Mouse (Mus musculus) myocyte (in vitro differentiated cells): Measurements from ENCODE around the gene N4bp2. TPM values are rescaled to one million over a fixed set of nuclear protein-coding genes. Genes with fewer than 3 reads are reported as not detected.
"Not testable (repeated sequence)": the region's sequence is repeated elsewhere in the genome, so short reads cannot be mapped to it uniquely, and the experiment has no call there.

Experiments used
- H3K27me3 ChIP-seq: one replicate; pipeline ENCODE4 v1.6.1; 2011; ENCODE audit not compliant: control insufficient read depth, insufficient read depth, insufficient read length
- H3K36me3 ChIP-seq: one replicate; pipeline ENCODE4 v1.6.1; 2011; ENCODE audit not compliant: control insufficient read depth, insufficient read depth
- H3K4me2 ChIP-seq: one replicate; pipeline ENCODE4 v1.6.1; 2011; ENCODE audit warnings: low read depth, control low read depth
- H3K4me3 ChIP-seq: one replicate; pipeline ENCODE4 v1.5.1; 2011; ENCODE audit warnings: mild to moderate bottlenecking, control low read depth, moderate library complexity
- H3K79me2 ChIP-seq: one replicate; pipeline ENCODE4 v1.6.1; 2011; ENCODE audit not compliant: control insufficient read depth, insufficient read depth
- H3ac ChIP-seq: one replicate; pipeline ENCODE4 v1.6.1; 2011; ENCODE audit not compliant: control insufficient read depth, insufficient read length
- CEBPB ChIP-seq: IDR thresholded peaks from 2 replicates; pipeline ENCODE4 v1.6.1; 2011; ENCODE audit warnings: mild to moderate bottlenecking, moderate library complexity; ENCODE audit not compliant: poor library complexity, insufficient read depth, severe bottlenecking
- E2F4 ChIP-seq: IDR thresholded peaks from one replicate; pipeline ENCODE4 v1.6.1; 2011; ENCODE audit warnings: mild to moderate bottlenecking, control low read depth, moderate library complexity; ENCODE audit not compliant: insufficient read depth
- MAX ChIP-seq: IDR thresholded peaks from one replicate; pipeline ENCODE4 v1.6.1; 2011; ENCODE audit warnings: low read depth, mild to moderate bottlenecking, control low read depth
- MYOD1 ChIP-seq, 3 experiments: IDR thresholded peaks; one replicate each; pipeline ENCODE4 v1.6.1; 2011; ENCODE audit warnings: control low read depth in 2 of 3, low read depth in 2 of 3, mild to moderate bottlenecking in 2 of 3, moderate library complexity in 1 of 3; ENCODE audit not compliant: insufficient read length in 2 of 3, control insufficient read depth in 1 of 3
- MYOG ChIP-seq, 3 experiments: IDR thresholded peaks; one replicate each; pipeline ENCODE4 v1.6.1; 2011; ENCODE audit warnings: control low read depth in 2 of 3, low read depth in 2 of 3, mild to moderate bottlenecking in 2 of 3; ENCODE audit not compliant: insufficient read length in 2 of 3, control insufficient read depth in 1 of 3, insufficient read depth in 1 of 3
- POLR2A ChIP-seq: IDR thresholded peaks from one replicate; pipeline ENCODE4 v1.6.1; 2011; ENCODE audit warnings: low read depth, mild to moderate bottlenecking, control low read depth, moderate library complexity; ENCODE audit not compliant: insufficient read length
- POLR2AphosphoS2 ChIP-seq: IDR thresholded peaks from one replicate; pipeline ENCODE4 v1.6.1; 2011; ENCODE audit warnings: low read depth, control low read depth; ENCODE audit not compliant: insufficient read length
- REST ChIP-seq: IDR thresholded peaks from one replicate; pipeline ENCODE4 v1.6.1; 2011; ENCODE audit warnings: mild to moderate bottlenecking, control low read depth, moderate library complexity; ENCODE audit not compliant: insufficient read depth, insufficient read length
- SRF ChIP-seq: IDR thresholded peaks from one replicate; pipeline ENCODE4 v1.6.1; 2011; ENCODE audit warnings: low read depth; ENCODE audit not compliant: control insufficient read depth, insufficient read length
- TCF12 ChIP-seq: IDR thresholded peaks from one replicate; pipeline ENCODE4 v1.6.1; 2011; ENCODE audit warnings: mild to moderate bottlenecking, control low read depth; ENCODE audit not compliant: poor library complexity, insufficient read depth, severe bottlenecking
- TCF3 ChIP-seq: IDR thresholded peaks from one replicate; pipeline ENCODE4 v1.6.1; 2011; ENCODE audit warnings: low read depth, control low read depth; ENCODE audit not compliant: insufficient read length
- USF1 ChIP-seq: IDR thresholded peaks from one replicate; pipeline ENCODE4 v1.6.1; 2011; ENCODE audit warnings: low read depth, mild to moderate bottlenecking, control low read depth, moderate library complexity
- polyA plus RNA-seq: library from polyadenylated mRNA; unstranded; fragments of >200 nt; fragmentation: generic; extraction: Trizol; gene quantifications from one replicate; pipeline ENCODE4 v1.2.1, GENCODE M21; 2012; ENCODE audit warnings: missing spikeins

N4bp2 gene
- polyA plus RNA-seq: 1.9 TPM

GRCm38 (mm10) chr5:65763088-65763915 is at the start of gene N4bp2:
Gene N4bp2 (plus strand): TSS chr5:65763521.
- peak within 1 kb of the TSS; percentile 66 for H3K4me2 ChIP-seq
- H3K27me3 ChIP-seq: no peaks in the 10 kb centered on the region
- TF ChIP-seq POLR2AphosphoS2: peak; percentile 26
- TF ChIP-seq MYOD1 (IDR thresholded peaks at IDR 0.05; ENCODE audit: control insufficient read depth in 1 of 3, insufficient read length in 2 of 3, low read depth in 2 of 3): no peak
- peak; percentile 26 for TF ChIP-seq POLR2A
- no peak for TF ChIP-seq MAX
- TF ChIP-seq USF1: no peak
- TF ChIP-seq TCF12: no peak
- no peak for TF ChIP-seq SRF
- no peak for TF ChIP-seq TCF3
- peak within 1 kb of the TSS; percentile 47 for H3K4me3 ChIP-seq
- no peaks in the 10 kb centered on the region for H3K79me2 ChIP-seq
- no peaks in the 10 kb centered on the region for H3K36me3 ChIP-seq
- peak within 1 kb of the TSS; percentile 98 for H3ac ChIP-seq

GRCm38 (mm10) chr5:65715084-65715483 is 48.2 kb upstream of the N4bp2 start:
- TF ChIP-seq MYOG (IDR thresholded peaks at IDR 0.05; ENCODE audit: control insufficient read depth in 1 of 3, insufficient read depth in 1 of 3, insufficient read length in 2 of 3, low read depth in 2 of 3) (no peak), SRF (no peak)
- Histone ChIP-seq H3K27me3 (no peaks in the 10 kb centered on the region), H3ac (no peak overlapping the region), H3K4me3 (no peak overlapping the region), H3K79me2 (no peaks in the 10 kb centered on the region), H3K4me2 (no peak overlapping the region), H3K36me3 (no peaks in the 10 kb centered on the region)

DNA sequence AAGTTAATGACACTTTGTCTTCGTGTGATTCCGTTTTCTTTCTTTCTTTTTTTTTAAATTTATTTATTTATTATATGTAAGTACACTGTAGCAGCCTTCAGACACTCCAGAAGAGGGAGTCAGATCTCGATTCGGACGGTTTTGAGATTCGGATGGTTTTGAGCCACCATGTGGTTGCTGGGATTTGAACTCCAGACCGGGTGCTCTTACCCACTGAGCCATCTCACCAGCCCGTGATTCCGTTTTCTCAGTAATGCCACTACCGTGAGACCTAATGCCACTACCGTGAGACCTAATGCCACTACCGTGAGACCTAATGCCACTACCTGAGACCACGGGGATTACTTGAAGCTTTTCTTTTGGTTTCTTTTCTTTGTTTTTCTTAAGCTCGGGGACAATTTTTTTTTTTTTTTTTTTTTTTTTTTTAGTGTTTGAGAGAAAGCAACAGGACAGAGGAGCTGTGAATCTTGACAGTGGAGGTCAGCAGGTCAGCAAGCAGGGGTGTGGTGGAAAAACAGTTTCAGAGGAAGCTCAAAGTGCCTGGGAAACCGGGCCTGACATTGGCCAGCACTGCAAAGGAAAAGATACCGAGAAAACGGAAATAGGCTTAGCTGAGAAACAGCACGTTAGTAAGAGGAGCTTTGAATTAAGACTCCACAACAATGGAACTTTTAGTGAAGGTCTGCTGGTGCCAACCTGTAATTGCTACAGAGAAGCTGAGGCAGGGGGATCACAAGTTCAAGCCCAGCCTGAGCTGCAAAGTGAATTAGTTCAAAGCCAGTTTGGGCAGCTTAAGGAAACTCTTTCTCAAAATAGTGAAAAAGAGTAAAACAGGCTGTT is 46.0 kb upstream of the N4bp2 start:
- no peak overlapping the region for H3K4me3 ChIP-seq
- H3K27me3 ChIP-seq: no peaks in the 10 kb centered on the region
- H3ac ChIP-seq: no peak overlapping the region
- no peaks in the 10 kb centered on the region for H3K36me3 ChIP-seq
- TF ChIP-seq REST: no peak
- TF ChIP-seq MYOD1 (IDR thresholded peaks at IDR 0.05; ENCODE audit: control insufficient read depth in 1 of 3, insufficient read length in 2 of 3, low read depth in 2 of 3): no peak
- no peak for TF ChIP-seq E2F4
- TF ChIP-seq TCF12: no peak
- no peak for TF ChIP-seq POLR2AphosphoS2
- TF ChIP-seq POLR2A: no peak
- TF ChIP-seq USF1: no peak
- no peak for TF ChIP-seq SRF
- no peak for TF ChIP-seq CEBPB
- H3K4me2 ChIP-seq: no peak overlapping the region
- H3K79me2 ChIP-seq: no peaks in the 10 kb centered on the region

GRCm38 (mm10) chr5:65717903-65718211 is 45.5 kb upstream of the N4bp2 start:
- H3K4me3 ChIP-seq, H3ac ChIP-seq, H3K79me2 ChIP-seq, H3K27me3 ChIP-seq, H3K36me3 ChIP-seq, H3K4me2 ChIP-seq: not testable (repeated sequence)

GRCm38 (mm10) chr5:65718368-65718767 is 45.0 kb upstream of the N4bp2 start:
- TF ChIP-seq POLR2A: no peak
- no peak for TF ChIP-seq E2F4
- no peak for TF ChIP-seq SRF
- TF ChIP-seq POLR2AphosphoS2: no peak
- TF ChIP-seq MYOD1 (IDR thresholded peaks at IDR 0.05; ENCODE audit: control insufficient read depth in 1 of 3, insufficient read length in 2 of 3, low read depth in 2 of 3): no peak
- TF ChIP-seq CEBPB: no peak
- no peak for TF ChIP-seq TCF12
- TF ChIP-seq REST: no peak
- no peak for TF ChIP-seq MYOG (IDR thresholded peaks at IDR 0.05; ENCODE audit: control insufficient read depth in 1 of 3, insufficient read depth in 1 of 3, insufficient read length in 2 of 3, low read depth in 2 of 3)
- TF ChIP-seq TCF3: no peak
- TF ChIP-seq MAX: no peak
- no peak for TF ChIP-seq USF1
- no peaks in the 10 kb centered on the region for H3K36me3 ChIP-seq

More at GRCm38 (mm10) chr5:65718368-65718767, 45.0 kb upstream of the N4bp2 start:
- H3ac ChIP-seq: no peak overlapping the region
- no peaks in the 10 kb centered on the region for H3K27me3 ChIP-seq
- no peaks in the 10 kb centered on the region for H3K79me2 ChIP-seq
- no peak overlapping the region for H3K4me2 ChIP-seq
- no peak overlapping the region for H3K4me3 ChIP-seq
